Mouse (Mus musculus): ENCODE data around the gene Ilf3.

DNA sequence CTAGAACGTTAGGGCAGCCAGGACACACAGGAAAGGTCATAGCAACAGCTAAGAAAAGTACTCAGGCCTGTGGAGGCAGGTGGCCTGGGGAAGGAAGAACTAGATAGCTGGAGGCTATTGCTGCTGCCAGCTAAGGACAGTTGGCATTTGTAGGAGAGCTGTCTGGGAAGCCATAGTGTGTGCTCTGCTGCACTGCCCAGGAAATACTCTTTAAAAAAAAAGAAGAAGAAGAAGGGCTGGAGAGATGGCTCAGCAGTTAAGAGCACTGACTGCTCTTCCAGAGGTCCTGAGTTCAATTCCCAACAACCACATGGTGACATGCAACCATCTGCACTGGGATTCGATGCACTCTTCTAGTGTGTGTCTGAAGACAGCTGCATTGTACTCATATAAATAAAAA lies 85.8 kb downstream of the Ilf3 start:
- TF ChIP-seq CTCF (conservative IDR thresholded peaks at IDR 0.05; ENCODE audit: insufficient read depth, insufficient read length, low read depth, low read length): no peak
- no peak for TF ChIP-seq POLR2A (IDR thresholded peaks at IDR 0.05; ENCODE audit: low read depth, low read length)

All from kidney, adult 2 months (tissue).